Mouse (Mus musculus) myocyte (in vitro differentiated cells): Measurements from ENCODE around the gene Ddc.

ENCODE experiments used
- E2F4 ChIP-seq: IDR thresholded peaks from one replicate; pipeline ENCODE4 v1.6.1; 2011; ENCODE audit warnings: mild to moderate bottlenecking, control low read depth, moderate library complexity; ENCODE audit not compliant: insufficient read depth
- TCF12 ChIP-seq: IDR thresholded peaks from one replicate; pipeline ENCODE4 v1.6.1; 2011; ENCODE audit warnings: mild to moderate bottlenecking, control low read depth; ENCODE audit not compliant: poor library complexity, insufficient read depth, severe bottlenecking
- USF1 ChIP-seq: IDR thresholded peaks from one replicate; pipeline ENCODE4 v1.6.1; 2011; ENCODE audit warnings: low read depth, mild to moderate bottlenecking, control low read depth, moderate library complexity

GRCm38 (mm10) chr11:11768057-11768456, 129.9 kb downstream of the Ddc start:
- TF ChIP-seq E2F4: no peak
- no peak for TF ChIP-seq TCF12
- TF ChIP-seq USF1: no peak
